Mouse (Mus musculus): Measurements from ENCODE around the gene Efcab6. TPM values are rescaled to one million over a fixed set of nuclear protein-coding genes. Genes with fewer than 3 reads are reported as not detected.

Gene Efcab6
- polyA plus RNA-seq, 1 experiment from 2014 or later: not detected

- Histone ChIP-seq H3K9me3 (replicated peaks; ENCODE audit: control insufficient read depth, low read length) (no peaks in the 10 kb centered on the region), H3K4me1 (ENCODE audit: control insufficient read depth, low read depth, low read length) (no peaks in the 10 kb centered on the region), H3K36me3 (ENCODE audit: control insufficient read depth, insufficient read depth) (no peaks in the 10 kb centered on the region), H3K4me2 (ENCODE audit: low read depth, low read length) (no peak overlapping the region), H3K27ac (ENCODE audit: low read length) (no peak overlapping the region), H3K27me3 (ENCODE audit: control insufficient read depth, insufficient read depth, low read depth, low read length) (no peaks in the 10 kb centered on the region), H3K9ac (ENCODE audit: low read depth, low read length) (no peak overlapping the region), H3K4me3 (ENCODE audit: low read depth, low read length) (no peak overlapping the region)
- 19% methylated on average over 5 of the region's 5 CpGs for WGBS (ENCODE audit: insufficient replicate concordance)
- no peak for ATAC-seq (ENCODE audit: low read depth)
Observed at GRCm38 (mm10) chr15:83977108-83977507, 88.1 kb downstream of the Efcab6 start.

GRCm38 (mm10) chr15:83972206-83972605, 93.0 kb downstream of the Efcab6 start:
- no peaks in the 10 kb centered on the region for H3K9me3 ChIP-seq (replicated peaks; ENCODE audit: control insufficient read depth, low read length)
- no peaks in the 10 kb centered on the region for H3K36me3 ChIP-seq (ENCODE audit: control insufficient read depth, insufficient read depth)
- H3K4me3 ChIP-seq (ENCODE audit: low read depth, low read length): no peak overlapping the region
- H3K4me2 ChIP-seq (ENCODE audit: low read depth, low read length): no peak overlapping the region
- no peak for ATAC-seq (ENCODE audit: low read depth)
- H3K4me1 ChIP-seq (ENCODE audit: control insufficient read depth, low read depth, low read length): no peaks in the 10 kb centered on the region
- no peak overlapping the region for H3K27ac ChIP-seq (ENCODE audit: low read length)
- WGBS (ENCODE audit: insufficient replicate concordance): 52% methylated on average over 9 of the region's 9 CpGs
- no peaks in the 10 kb centered on the region for H3K27me3 ChIP-seq (ENCODE audit: control insufficient read depth, insufficient read depth, low read depth, low read length)
- no peak overlapping the region for H3K9ac ChIP-seq (ENCODE audit: low read depth, low read length)

GRCm38 (mm10) chr15:83967802-83968201, 97.4 kb downstream of the Efcab6 start:
- no peak for ATAC-seq (ENCODE audit: low read depth)
- 80% methylated on average over 12 of the region's 12 CpGs for WGBS (ENCODE audit: insufficient replicate concordance)
- Histone ChIP-seq H3K36me3 (ENCODE audit: control insufficient read depth, insufficient read depth) (no peaks in the 10 kb centered on the region), H3K4me1 (ENCODE audit: control insufficient read depth, low read depth, low read length) (no peaks in the 10 kb centered on the region), H3K27me3 (ENCODE audit: control insufficient read depth, insufficient read depth, low read depth, low read length) (no peaks in the 10 kb centered on the region), H3K9ac (ENCODE audit: low read depth, low read length) (no peak overlapping the region), H3K4me3 (ENCODE audit: low read depth, low read length) (no peak overlapping the region), H3K4me2 (ENCODE audit: low read depth, low read length) (no peak overlapping the region), H3K27ac (ENCODE audit: low read length) (no peak overlapping the region), H3K9me3 (replicated peaks; ENCODE audit: control insufficient read depth, low read length) (no peaks in the 10 kb centered on the region)

GRCm38 (mm10) chr15:83965126-83965525, 100.1 kb downstream of the Efcab6 start:
- ATAC-seq (ENCODE audit: low read depth): no peak
- Histone ChIP-seq H3K9me3 (replicated peaks; ENCODE audit: control insufficient read depth, low read length) (no peaks in the 10 kb centered on the region), H3K36me3 (ENCODE audit: control insufficient read depth, insufficient read depth) (no peaks in the 10 kb centered on the region), H3K4me2 (ENCODE audit: low read depth, low read length) (no peak overlapping the region), H3K27me3 (ENCODE audit: control insufficient read depth, insufficient read depth, low read depth, low read length) (no peaks in the 10 kb centered on the region), H3K27ac (ENCODE audit: low read length) (no peak overlapping the region), H3K4me3 (ENCODE audit: low read depth, low read length) (no peak overlapping the region), H3K9ac (ENCODE audit: low read depth, low read length) (no peak overlapping the region), H3K4me1 (ENCODE audit: control insufficient read depth, low read depth, low read length) (no peaks in the 10 kb centered on the region)
- whole genome bisulfite sequencing (ENCODE audit: insufficient replicate concordance): 60% methylated on average over 8 of the region's 8 CpGs

- WGBS (ENCODE audit: insufficient replicate concordance): 54% methylated on average over 3 of the region's 3 CpGs
- no peak overlapping the region for H3K4me2 ChIP-seq (ENCODE audit: low read depth, low read length)
- no peaks in the 10 kb centered on the region for H3K36me3 ChIP-seq (ENCODE audit: control insufficient read depth, insufficient read depth)
- no peak overlapping the region for H3K9ac ChIP-seq (ENCODE audit: low read depth, low read length)
- no peak overlapping the region for H3K4me3 ChIP-seq (ENCODE audit: low read depth, low read length)
- H3K9me3 ChIP-seq (replicated peaks; ENCODE audit: control insufficient read depth, low read length): no peaks in the 10 kb centered on the region
- no peaks in the 10 kb centered on the region for H3K4me1 ChIP-seq (ENCODE audit: control insufficient read depth, low read depth, low read length)
- H3K27ac ChIP-seq (ENCODE audit: low read length): no peak overlapping the region
- H3K27me3 ChIP-seq (ENCODE audit: control insufficient read depth, insufficient read depth, low read depth, low read length): no peaks in the 10 kb centered on the region
- no peak for ATAC-seq (ENCODE audit: low read depth)
Observed at GRCm38 (mm10) chr15:83958376-83958775, 106.8 kb downstream of the Efcab6 start.

GRCm38 (mm10) chr15:83956996-83957395, 108.2 kb downstream of the Efcab6 start:
- ATAC-seq (ENCODE audit: low read depth): no peak
- no peak overlapping the region for H3K4me2 ChIP-seq (ENCODE audit: low read depth, low read length)
- WGBS (ENCODE audit: insufficient replicate concordance): 74% methylated on average over 7 of the region's 7 CpGs
- no peaks in the 10 kb centered on the region for H3K27me3 ChIP-seq (ENCODE audit: control insufficient read depth, insufficient read depth, low read depth, low read length)
- no peaks in the 10 kb centered on the region for H3K9me3 ChIP-seq (replicated peaks; ENCODE audit: control insufficient read depth, low read length)
- no peaks in the 10 kb centered on the region for H3K4me1 ChIP-seq (ENCODE audit: control insufficient read depth, low read depth, low read length)
- no peak overlapping the region for H3K9ac ChIP-seq (ENCODE audit: low read depth, low read length)
- H3K4me3 ChIP-seq (ENCODE audit: low read depth, low read length): no peak overlapping the region
- H3K27ac ChIP-seq (ENCODE audit: low read length): no peak overlapping the region
- no peaks in the 10 kb centered on the region for H3K36me3 ChIP-seq (ENCODE audit: control insufficient read depth, insufficient read depth)

- ATAC-seq (ENCODE audit: low read depth): no peak
- Histone ChIP-seq H3K27ac (ENCODE audit: low read length) (no peak overlapping the region), H3K36me3 (ENCODE audit: control insufficient read depth, insufficient read depth) (no peaks in the 10 kb centered on the region), H3K9ac (ENCODE audit: low read depth, low read length) (no peak overlapping the region), H3K9me3 (replicated peaks; ENCODE audit: control insufficient read depth, low read length) (no peaks in the 10 kb centered on the region), H3K4me3 (ENCODE audit: low read depth, low read length) (no peak overlapping the region), H3K27me3 (ENCODE audit: control insufficient read depth, insufficient read depth, low read depth, low read length) (no peaks in the 10 kb centered on the region), H3K4me2 (ENCODE audit: low read depth, low read length) (no peak overlapping the region), H3K4me1 (ENCODE audit: control insufficient read depth, low read depth, low read length) (no peaks in the 10 kb centered on the region)
- WGBS (ENCODE audit: insufficient replicate concordance): 69% methylated on average over 8 of the region's 8 CpGs
Observed at GRCm38 (mm10) chr15:83955948-83956707, 109.1 kb downstream of the Efcab6 start.

- 60% methylated on average over 16 of the region's 16 CpGs for WGBS (ENCODE audit: insufficient replicate concordance)
- Histone ChIP-seq H3K36me3 (ENCODE audit: control insufficient read depth, insufficient read depth) (no peaks in the 10 kb centered on the region), H3K27me3 (ENCODE audit: control insufficient read depth, insufficient read depth, low read depth, low read length) (no peaks in the 10 kb centered on the region), H3K9ac (ENCODE audit: low read depth, low read length) (no peak overlapping the region), H3K4me3 (ENCODE audit: low read depth, low read length) (no peak overlapping the region), H3K27ac (ENCODE audit: low read length) (no peak overlapping the region), H3K4me1 (ENCODE audit: control insufficient read depth, low read depth, low read length) (no peaks in the 10 kb centered on the region), H3K9me3 (replicated peaks; ENCODE audit: control insufficient read depth, low read length) (no peaks in the 10 kb centered on the region), H3K4me2 (ENCODE audit: low read depth, low read length) (no peak overlapping the region)
- ATAC-seq (ENCODE audit: low read depth): no peak
Observed at GRCm38 (mm10) chr15:83949729-83950491, 115.3 kb downstream of the Efcab6 start.

- Histone ChIP-seq H3K36me3 (ENCODE audit: control insufficient read depth, insufficient read depth) (no peaks in the 10 kb centered on the region), H3K27ac (ENCODE audit: low read length) (no peak overlapping the region), H3K27me3 (ENCODE audit: control insufficient read depth, insufficient read depth, low read depth, low read length) (no peaks in the 10 kb centered on the region), H3K4me3 (ENCODE audit: low read depth, low read length) (no peak overlapping the region), H3K4me2 (ENCODE audit: low read depth, low read length) (no peak overlapping the region), H3K4me1 (ENCODE audit: control insufficient read depth, low read depth, low read length) (no peaks in the 10 kb centered on the region), H3K9ac (ENCODE audit: low read depth, low read length) (no peak overlapping the region), H3K9me3 (replicated peaks; ENCODE audit: control insufficient read depth, low read length) (no peaks in the 10 kb centered on the region)
- no peak for ATAC-seq (ENCODE audit: low read depth)
- WGBS (ENCODE audit: insufficient replicate concordance): 24% methylated on average over 5 of the region's 5 CpGs
Observed at GRCm38 (mm10) chr15:83939703-83940102, 125.5 kb downstream of the Efcab6 start.
